Mouse (Mus musculus) megakaryocyte progenitor cell, adult 5-6 weeks (primary cell): ENCODE measurements around the gene Aurkb. TPM values are rescaled to one million over a fixed set of nuclear protein-coding genes. Genes with fewer than 3 reads are reported as not detected.
A peak's percentile ranks its signal among the peaks of the same experiment; 100 is the strongest.

ENCODE experiments used
- ATAC-seq: replicated peaks from 2 replicates; pipeline ENCODE4 v1.8.0; 2016; ENCODE audit warnings: mild to moderate bottlenecking, moderate TSS enrichment, inconsistent platforms; ENCODE audit not compliant: poor library complexity
- total RNA-seq, 2 experiments: library from RNA; stranded (forward) in 1 of 2; stranded (reverse) in 1 of 2; fragments of 157-497, 149-512 nt in 1 of 2; fragments of 200-1000 nt in 1 of 2; gene quantifications; 2 replicates each; pipeline versions ENCODE4 v1.2.3 to v1.2.4; 2015 to 2017

Gene Aurkb
- total RNA-seq, 2 experiments from 2014 or later = 103 to 128 TPM

- no peak for ATAC-seq
Observed at GRCm38 (mm10) chr11:69096360-69096986, 51.0 kb downstream of the Aurkb start.

- ATAC-seq = peak; percentile 44
Observed at GRCm38 (mm10) chr11:69096987-69097900, 51.8 kb downstream of the Aurkb start.

- no peak for ATAC-seq
Observed at GRCm38 (mm10) chr11:69098039-69098761, 52.8 kb downstream of the Aurkb start.

GRCm38 (mm10) chr11:69098762-69099091 lies 53.3 kb downstream of the Aurkb start:
- peak; percentile 40 for ATAC-seq

GRCm38 (mm10) chr11:69099177-69099914 lies 53.9 kb downstream of the Aurkb start:
- no peak for ATAC-seq

GRCm38 (mm10) chr11:69099915-69100345 lies 54.5 kb downstream of the Aurkb start:
- peak; percentile 37 for ATAC-seq

- ATAC-seq = no peak
Observed at GRCm38 (mm10) chr11:69100639-69101360, 55.4 kb downstream of the Aurkb start.

Other genes with a start within 250 kb of the Aurkb start
- 26.2 and 28.0 TPM in 2 replicates for gene Ndel1, start 173.8 kb upstream of the Aurkb start, total RNA-seq (2015)
- gene Ndel1, start 173.8 kb upstream of the Aurkb start, total RNA-seq (2017) = 35.9 and 40.5 TPM in 2 replicates
- not detected in 2 replicates for gene Rnf222, start 157.1 kb upstream of the Aurkb start, total RNA-seq (2015)
- gene Rnf222, start 157.1 kb upstream of the Aurkb start, total RNA-seq (2017) = not detected in 2 replicates
- 3,945 and 4,034 TPM in 2 replicates for gene Rpl26, start 144.1 kb upstream of the Aurkb start, total RNA-seq (2015)
- gene Rpl26, start 144.1 kb upstream of the Aurkb start, total RNA-seq (2017) = 6,407 and 6,432 TPM in 2 replicates
- not detected in 2 replicates for gene Odf4, start 118.6 kb upstream of the Aurkb start, total RNA-seq (2015)
- not detected in 2 replicates for gene Odf4, start 118.6 kb upstream of the Aurkb start, total RNA-seq (2017)
- gene Arhgef15, start 88.2 kb upstream of the Aurkb start, total RNA-seq (2015) = not detected in 2 replicates
- 0.04 and 0.98 TPM in 2 replicates for gene Arhgef15, start 88.2 kb upstream of the Aurkb start, total RNA-seq (2017)
- 2.2 and 2.8 TPM in 2 replicates for gene Slc25a35, start 77.5 kb upstream of the Aurkb start, total RNA-seq (2015)
- 0.30 and 0.75 TPM in 2 replicates for gene Slc25a35, start 77.5 kb upstream of the Aurkb start, total RNA-seq (2017)
- gene Rangrf, start 70.5 kb upstream of the Aurkb start, total RNA-seq (2015) = 91.0 and 123 TPM in 2 replicates
- 46.3 and 54.1 TPM in 2 replicates for gene Rangrf, start 70.5 kb upstream of the Aurkb start, total RNA-seq (2017)
- gene Pfas, start 37.2 kb upstream of the Aurkb start, total RNA-seq (2015) = 24.8 and 31.3 TPM in 2 replicates
- 34.9 and 48.8 TPM in 2 replicates for gene Pfas, start 37.2 kb upstream of the Aurkb start, total RNA-seq (2017)
- gene Ctc1, start 29.7 kb upstream of the Aurkb start, total RNA-seq (2015) = 27.8 and 33.7 TPM in 2 replicates
- gene Ctc1, start 29.7 kb upstream of the Aurkb start, total RNA-seq (2017) = 21.2 and 27.2 TPM in 2 replicates
- gene Borcs6, start 14.1 kb downstream of the Aurkb start, total RNA-seq (2015) = 6.2 and 7.6 TPM in 2 replicates
- 6.6 and 6.7 TPM in 2 replicates for gene Borcs6, start 14.1 kb downstream of the Aurkb start, total RNA-seq (2017)
- 18.6 and 23.4 TPM in 2 replicates for gene Tmem107, start 25.2 kb downstream of the Aurkb start, total RNA-seq (2015)
- 23.9 and 40.6 TPM in 2 replicates for gene Tmem107, start 25.2 kb downstream of the Aurkb start, total RNA-seq (2017)
- gene Vamp2, start 42.8 kb downstream of the Aurkb start, total RNA-seq (2015) = 36.6 and 41.2 TPM in 2 replicates
- 8.2 and 12.8 TPM in 2 replicates for gene Vamp2, start 42.8 kb downstream of the Aurkb start, total RNA-seq (2017)
- 8.3 and 8.8 TPM in 2 replicates for gene Per1, start 49.6 kb downstream of the Aurkb start, total RNA-seq (2015)
- gene Per1, start 49.6 kb downstream of the Aurkb start, total RNA-seq (2017) = 4.0 and 4.8 TPM in 2 replicates
- not detected in 2 replicates for gene Hes7, start 74.8 kb downstream of the Aurkb start, total RNA-seq (2015)
- not detected in 2 replicates for gene Hes7, start 74.8 kb downstream of the Aurkb start, total RNA-seq (2017)
- gene 9130213A22Rik, start 76.9 kb downstream of the Aurkb start, total RNA-seq (2015) = not detected in 2 replicates
- gene 9130213A22Rik, start 76.9 kb downstream of the Aurkb start, total RNA-seq (2017) = not detected in 2 replicates
- gene Aloxe3, start 80.2 kb downstream of the Aurkb start, total RNA-seq (2015) = not detected in 2 replicates
- gene Aloxe3, start 80.2 kb downstream of the Aurkb start, total RNA-seq (2017) = not detected in 2 replicates
- not detected in 2 replicates for gene Alox12b, start 111.3 kb downstream of the Aurkb start, total RNA-seq (2015)
- not detected in 2 replicates for gene Alox12b, start 111.3 kb downstream of the Aurkb start, total RNA-seq (2017)
- 0.07 TPM in 1 of 2 replicates, not detected in the other for gene Alox8, start 152.2 kb downstream of the Aurkb start, total RNA-seq (2015)
- 0.44 TPM in 1 of 2 replicates, not detected in the other for gene Alox8, start 152.2 kb downstream of the Aurkb start, total RNA-seq (2017)
- gene Gucy2e, start 191.4 kb downstream of the Aurkb start, total RNA-seq (2015) = 0.10 TPM in 1 of 2 replicates, not detected in the other
- 0.03 TPM in 1 of 2 replicates, not detected in the other for gene Gucy2e, start 191.4 kb downstream of the Aurkb start, total RNA-seq (2017)